Mouse (Mus musculus): ENCODE measurements at regions not wholly inside any gene's neighbourhood (a gene's known extent, or its start where the extent isn't known, plus 50 kb on each side); places are given as distances from the start of the nearest gene placed in this dataset.
A peak's percentile ranks its signal among the peaks of the same experiment; 100 is the strongest.

DNA sequence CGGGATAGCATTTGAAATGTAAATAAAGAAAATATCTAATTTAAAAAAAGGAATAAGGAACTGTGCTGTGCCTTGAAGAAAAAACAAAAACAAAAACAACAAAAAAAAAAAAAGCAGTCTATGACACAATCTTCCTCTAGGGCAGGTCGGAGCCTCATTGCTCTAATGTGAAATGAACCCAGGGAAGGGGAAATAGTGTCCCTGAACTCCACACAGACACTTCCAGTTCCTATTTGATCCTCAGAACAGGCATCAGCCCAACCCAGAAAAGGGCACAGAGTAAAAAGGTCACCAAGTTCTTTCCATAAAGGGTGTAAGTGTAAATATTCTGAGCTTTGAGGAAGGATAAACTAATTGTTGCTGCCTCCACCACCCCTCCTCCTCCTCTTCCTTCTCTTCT, 250.2 kb upstream of the Fggy start:
- no peaks in the 10 kb centered on the region for H3K36me3 ChIP-seq (ENCODE audit: control insufficient read depth, insufficient read depth, low read length)
- H3K4me3 ChIP-seq, result no peak overlapping the region
- H3K27ac ChIP-seq, result no peak overlapping the region
- H3K9ac ChIP-seq (ENCODE audit: low read depth, low read length), result no peak overlapping the region
- H3K79me2 ChIP-seq (replicated peaks; ENCODE audit: control insufficient read depth, insufficient read depth, low read length), result no peaks in the 10 kb centered on the region
- TF ChIP-seq EP300 (IDR thresholded peaks at IDR 0.05; ENCODE audit: insufficient read depth, low read depth, low read length) (no peak), POLR2A (IDR thresholded peaks at IDR 0.05; ENCODE audit: insufficient read depth, low read depth, low read length) (no peak), CTCF (IDR thresholded peaks at IDR 0.05) (no peak)
- DNase-seq, result no peak
- peaks cover 3% of the 10 kb centered on the region for H3K4me1 ChIP-seq (ENCODE audit: control insufficient read depth, insufficient read depth, low read length)
- intact Hi-C loops (cut with DNase I), result no loop called here
- no peaks in the 10 kb centered on the region for H3K27me3 ChIP-seq (ENCODE audit: control insufficient read depth, insufficient read depth, low read length)
- 84% methylated on average over 2 of the region's 2 CpGs for WGBS

DNA sequence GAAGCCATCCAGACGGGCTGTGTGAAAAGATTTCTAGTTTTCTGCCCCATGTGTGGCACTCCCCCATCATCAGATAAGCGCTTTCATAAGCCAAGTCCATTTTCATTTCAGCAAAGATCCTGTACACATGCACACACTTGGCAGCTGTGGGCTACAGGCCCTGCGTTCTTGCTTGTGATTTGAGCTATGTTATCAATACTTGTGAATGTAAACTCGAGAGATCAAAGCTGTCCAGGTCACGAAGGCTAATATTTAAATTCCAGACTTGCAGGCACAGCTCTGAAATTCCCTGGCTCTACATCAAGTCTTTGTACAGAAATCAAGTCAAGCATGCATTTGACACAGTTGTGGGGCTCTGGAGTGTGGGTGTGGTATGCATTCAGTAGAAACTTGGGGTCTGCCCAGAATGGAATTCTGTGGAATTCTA, 248.8 kb upstream of the Fggy start:
- Histone ChIP-seq H3K9ac (ENCODE audit: low read depth, low read length) (no peak overlapping the region), H3K27ac (no peak overlapping the region), H3K27me3 (ENCODE audit: control insufficient read depth, insufficient read depth, low read length) (no peaks in the 10 kb centered on the region), H3K79me2 (replicated peaks; ENCODE audit: control insufficient read depth, insufficient read depth, low read length) (no peaks in the 10 kb centered on the region), H3K4me1 (ENCODE audit: control insufficient read depth, insufficient read depth, low read length) (peaks cover 1% of the 10 kb centered on the region), H3K36me3 (ENCODE audit: control insufficient read depth, insufficient read depth, low read length) (no peaks in the 10 kb centered on the region), H3K4me3 (no peak overlapping the region)
- intact Hi-C loops (cut with DNase I), result no loop called here
- 63% methylated on average over 5 of the region's 5 CpGs for WGBS
- TF ChIP-seq POLR2A (IDR thresholded peaks at IDR 0.05; ENCODE audit: insufficient read depth, low read depth, low read length), result no peak
- no peak for TF ChIP-seq EP300 (IDR thresholded peaks at IDR 0.05; ENCODE audit: insufficient read depth, low read depth, low read length)
- TF ChIP-seq CTCF (IDR thresholded peaks at IDR 0.05), result no peak
- DNase-seq, result no peak

DNA sequence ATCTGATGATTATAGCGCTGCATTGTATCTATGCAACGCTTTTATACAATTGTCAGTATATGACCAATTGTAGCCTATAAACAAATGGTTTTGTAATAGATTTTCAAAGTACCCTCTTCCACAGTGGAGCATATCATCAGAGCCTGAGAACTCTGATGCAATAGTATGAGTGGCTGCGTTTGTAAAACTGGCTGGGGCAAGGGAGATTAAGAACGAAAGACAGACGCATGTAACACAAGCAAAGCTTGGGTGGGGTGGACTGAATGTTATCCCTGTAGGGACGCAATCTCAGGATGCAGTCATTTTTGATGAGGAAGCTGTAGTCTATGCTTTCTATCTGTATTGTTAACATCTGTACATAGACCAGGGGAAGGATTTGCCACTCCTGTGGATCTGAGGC, 246.9 kb upstream of the Fggy start:
- Histone ChIP-seq H3K36me3 (ENCODE audit: control insufficient read depth, insufficient read depth, low read length) (no peaks in the 10 kb centered on the region), H3K9ac (ENCODE audit: low read depth, low read length) (no peak overlapping the region), H3K4me3 (no peak overlapping the region), H3K4me1 (ENCODE audit: control insufficient read depth, insufficient read depth, low read length) (no peaks in the 10 kb centered on the region), H3K79me2 (replicated peaks; ENCODE audit: control insufficient read depth, insufficient read depth, low read length) (no peaks in the 10 kb centered on the region), H3K27me3 (ENCODE audit: control insufficient read depth, insufficient read depth, low read length) (no peaks in the 10 kb centered on the region), H3K27ac (no peak overlapping the region)
- TF ChIP-seq CTCF (IDR thresholded peaks at IDR 0.05), result no peak
- no peak for TF ChIP-seq EP300 (IDR thresholded peaks at IDR 0.05; ENCODE audit: insufficient read depth, low read depth, low read length)
- TF ChIP-seq POLR2A (IDR thresholded peaks at IDR 0.05; ENCODE audit: insufficient read depth, low read depth, low read length), result no peak
- intact Hi-C loops (cut with DNase I), result loop anchor here (10.0 kb wide), 1 partner anchor 224 kb away; no protein-coding TSS in a partner anchor
- 62% methylated on average over 6 of the region's 6 CpGs for WGBS
- no peak for DNase-seq

DNA sequence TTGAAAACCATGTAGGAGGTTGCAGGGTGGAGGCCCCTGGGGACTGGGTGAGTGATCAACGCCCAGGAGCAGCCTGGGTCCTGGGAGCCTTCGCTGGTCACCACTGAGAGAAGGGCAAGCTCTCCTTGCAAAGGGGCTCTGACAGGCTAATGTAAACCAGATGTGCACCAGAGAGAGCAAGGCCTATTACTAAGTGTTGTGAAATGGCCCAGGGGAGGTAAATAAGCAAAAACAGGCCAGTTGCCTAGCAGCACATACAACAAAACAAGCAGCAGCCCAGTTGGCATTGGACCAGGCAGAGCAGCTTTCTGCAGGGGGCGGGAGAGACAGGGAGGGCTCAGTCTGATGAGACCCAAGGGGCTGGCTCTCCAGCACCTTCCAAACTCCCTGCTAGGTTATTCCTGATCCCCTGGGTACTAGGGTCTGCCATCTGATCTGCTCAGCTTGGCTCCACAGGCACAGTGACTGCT, 239.5 kb upstream of the Fggy start:
- Histone ChIP-seq H3K79me2 (replicated peaks; ENCODE audit: control insufficient read depth, insufficient read depth, low read length) (no peaks in the 10 kb centered on the region), H3K4me3 (no peak overlapping the region), H3K27ac (peak overlapping the region; percentile 64), H3K9ac (ENCODE audit: low read depth, low read length) (no peak overlapping the region), H3K36me3 (ENCODE audit: control insufficient read depth, insufficient read depth, low read length) (no peaks in the 10 kb centered on the region; the same call in 1 of the 2 replicates), H3K4me1 (ENCODE audit: control insufficient read depth, insufficient read depth, low read length) (peaks cover 13% of the 10 kb centered on the region), H3K27me3 (ENCODE audit: control insufficient read depth, insufficient read depth, low read length) (no peaks in the 10 kb centered on the region)
- WGBS, result 21% methylated on average over 3 of the region's 3 CpGs
- peak; percentile 85 to 88 for DNase-seq
- intact Hi-C loops (cut with DNase I), result loop anchor here (5.0 to 10.0 kb wide), 2 partner anchors 69 to 217 kb away; no protein-coding TSS in a partner anchor
- TF ChIP-seq POLR2A (IDR thresholded peaks at IDR 0.05; ENCODE audit: insufficient read depth, low read depth, low read length) (0 out of 2 replicates have a peak, but pooled peaks have one; percentile 35), CTCF (IDR thresholded peaks at IDR 0.05) (no peak), EP300 (IDR thresholded peaks at IDR 0.05; ENCODE audit: insufficient read depth, low read depth, low read length) (peak; percentile 90)

DNA sequence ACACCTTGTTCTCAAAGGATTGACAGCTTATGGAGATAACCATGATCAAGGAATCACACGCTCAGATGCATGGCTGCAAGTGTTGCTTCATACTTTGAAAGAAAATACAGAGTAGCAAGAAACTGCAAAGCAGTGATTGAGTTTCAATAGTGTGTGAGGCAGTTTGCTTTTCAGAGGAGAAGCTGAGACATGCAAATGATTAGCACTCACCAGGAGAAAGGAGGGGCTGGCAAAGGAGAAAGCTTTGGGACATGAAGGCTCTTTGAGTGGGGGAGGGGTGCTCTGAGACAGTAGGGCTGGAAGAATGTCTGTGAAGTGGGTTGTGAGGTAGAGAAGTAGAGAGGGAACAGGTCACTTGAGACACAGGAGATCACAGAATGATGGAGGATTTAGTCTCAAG, 238.7 kb upstream of the Fggy start:
- peak; percentile 4 to 26 for DNase-seq
- H3K27me3 ChIP-seq (ENCODE audit: control insufficient read depth, insufficient read depth, low read length), result no peaks in the 10 kb centered on the region
- intact Hi-C loops (cut with DNase I), result loop anchor here (5.0 to 10.0 kb wide), 2 partner anchors 69 to 216 kb away; no protein-coding TSS in a partner anchor
- H3K4me3 ChIP-seq, result no peak overlapping the region
- TF ChIP-seq EP300 (IDR thresholded peaks at IDR 0.05; ENCODE audit: insufficient read depth, low read depth, low read length), result no peak
- no peak for TF ChIP-seq CTCF (IDR thresholded peaks at IDR 0.05)
- TF ChIP-seq POLR2A (IDR thresholded peaks at IDR 0.05; ENCODE audit: insufficient read depth, low read depth, low read length), result no peak
- 55% methylated on average over 1 of the region's 1 CpGs for WGBS
- H3K27ac ChIP-seq, result peak overlapping the region; percentile 64
- H3K79me2 ChIP-seq (replicated peaks; ENCODE audit: control insufficient read depth, insufficient read depth, low read length), result no peaks in the 10 kb centered on the region
- H3K36me3 ChIP-seq (ENCODE audit: control insufficient read depth, insufficient read depth, low read length), result no peaks in the 10 kb centered on the region; the same call in 1 of the 2 replicates
- no peak overlapping the region for H3K9ac ChIP-seq (ENCODE audit: low read depth, low read length)
- H3K4me1 ChIP-seq (ENCODE audit: control insufficient read depth, insufficient read depth, low read length), result peaks cover 13% of the 10 kb centered on the region

DNA sequence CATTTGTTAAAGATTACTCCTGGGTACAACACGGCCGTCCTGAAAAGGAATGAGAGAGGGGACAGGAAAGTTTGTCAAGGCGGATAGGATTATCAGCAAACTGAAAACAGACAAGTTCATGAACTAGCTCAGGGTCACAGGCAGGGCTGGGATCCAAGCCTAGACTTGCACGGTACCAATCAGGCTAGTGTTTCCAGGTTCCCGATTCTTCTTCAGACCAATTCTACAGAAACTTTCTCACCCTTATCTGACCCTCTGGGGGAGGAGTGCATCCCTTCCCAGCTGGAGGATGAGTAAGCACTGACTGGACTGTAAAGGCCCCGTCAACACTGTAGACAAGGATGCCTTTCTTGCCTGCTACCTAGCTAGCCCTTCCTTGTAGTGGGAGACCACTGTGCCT, 238.3 kb upstream of the Fggy start:
- H3K27ac ChIP-seq, result peak overlapping the region; percentile 64; the same call in 1 of the 2 replicates

More for the DNA sequence above, 238.3 kb upstream of the Fggy start:
- no peak overlapping the region for H3K4me3 ChIP-seq
- peak; percentile 32 to 38 for DNase-seq
- H3K36me3 ChIP-seq (ENCODE audit: control insufficient read depth, insufficient read depth, low read length), result no peaks in the 10 kb centered on the region; the same call in 1 of the 2 replicates
- intact Hi-C loops (cut with DNase I), result loop anchor here (5.0 to 10.0 kb wide), 2 partner anchors 68 to 216 kb away; no protein-coding TSS in a partner anchor
- H3K79me2 ChIP-seq (replicated peaks; ENCODE audit: control insufficient read depth, insufficient read depth, low read length), result no peaks in the 10 kb centered on the region
- no peak overlapping the region for H3K9ac ChIP-seq (ENCODE audit: low read depth, low read length)
- H3K27me3 ChIP-seq (ENCODE audit: control insufficient read depth, insufficient read depth, low read length), result no peaks in the 10 kb centered on the region
- H3K4me1 ChIP-seq (ENCODE audit: control insufficient read depth, insufficient read depth, low read length), result peaks cover 13% of the 10 kb centered on the region
- TF ChIP-seq EP300 (IDR thresholded peaks at IDR 0.05; ENCODE audit: insufficient read depth, low read depth, low read length) (no peak), CTCF (IDR thresholded peaks at IDR 0.05) (no peak), POLR2A (IDR thresholded peaks at IDR 0.05; ENCODE audit: insufficient read depth, low read depth, low read length) (no peak)
- 37% methylated on average over 6 of the region's 6 CpGs for WGBS
